Mouse (Mus musculus): Measurements from ENCODE around the gene Bpifb2. TPM values are rescaled to one million over a fixed set of nuclear protein-coding genes. Genes with fewer than 3 reads are reported as not detected.
"Not testable (repeated sequence)": the region's sequence is repeated elsewhere in the genome, so short reads cannot be mapped to it uniquely, and the experiment has no call there.

The Bpifb2 gene
- not detected in 2 replicates for polyA plus RNA-seq (2012; rRNA removed)

DNA sequence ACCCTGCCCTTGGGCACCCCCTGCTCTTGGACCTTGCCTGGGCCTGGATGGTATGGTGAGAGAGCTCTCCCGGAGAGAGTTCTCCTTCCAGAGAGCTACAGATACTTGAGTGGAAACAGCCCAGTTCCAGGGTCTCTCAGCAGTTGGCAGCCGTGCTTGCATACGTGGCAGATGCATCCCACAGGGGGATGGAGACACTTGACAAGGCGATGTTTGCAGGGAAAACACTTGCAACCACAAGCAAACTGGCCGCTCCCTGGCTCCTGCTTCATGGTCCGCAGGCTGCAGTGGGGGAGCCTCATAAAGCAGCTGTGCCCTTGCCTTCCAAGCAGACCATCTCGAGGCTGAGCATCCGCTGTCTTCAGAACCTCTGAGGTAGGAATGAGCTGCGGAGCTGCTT is at the start of gene Bpifb2:
Gene Bpifb2 (plus strand): TSS at position 301 of the 400 bp plus-strand sequence.
- DNase-seq (ENCODE audit: low read depth) = peak; percentile 0
- TF ChIP-seq POLR2A (IDR thresholded peaks at IDR 0.05; ENCODE audit: borderline replicate concordance, extremely low read depth, insufficient read depth, insufficient read length, poor library complexity, severe bottlenecking) = no peak
- TF ChIP-seq CTCF (IDR thresholded peaks at IDR 0.05; ENCODE audit: borderline replicate concordance, extremely low read depth, insufficient read depth, insufficient read length) = no peak

DNA sequence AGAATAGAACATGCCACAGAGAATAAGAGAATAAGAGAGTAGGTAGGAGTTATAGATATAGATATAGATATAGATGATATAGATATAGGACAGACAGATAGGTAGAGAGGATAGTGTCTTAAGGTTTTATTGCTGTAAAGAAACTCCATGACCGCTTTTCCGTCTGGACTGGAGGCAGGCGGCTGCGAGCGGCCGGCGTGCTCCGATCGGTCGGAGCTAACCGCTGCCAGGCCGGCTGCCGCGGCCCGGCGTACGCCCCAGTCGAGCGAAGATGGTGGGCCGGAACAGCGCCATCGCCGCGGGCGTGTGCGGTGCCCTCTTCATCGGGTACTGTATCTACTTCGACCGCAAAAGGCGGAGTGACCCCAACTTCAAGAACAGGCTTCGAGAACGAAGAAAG is 48.9 kb upstream of the Bpifb2 start:
- not testable (repeated sequence) for DNase-seq (ENCODE audit: low read depth)

DNA sequence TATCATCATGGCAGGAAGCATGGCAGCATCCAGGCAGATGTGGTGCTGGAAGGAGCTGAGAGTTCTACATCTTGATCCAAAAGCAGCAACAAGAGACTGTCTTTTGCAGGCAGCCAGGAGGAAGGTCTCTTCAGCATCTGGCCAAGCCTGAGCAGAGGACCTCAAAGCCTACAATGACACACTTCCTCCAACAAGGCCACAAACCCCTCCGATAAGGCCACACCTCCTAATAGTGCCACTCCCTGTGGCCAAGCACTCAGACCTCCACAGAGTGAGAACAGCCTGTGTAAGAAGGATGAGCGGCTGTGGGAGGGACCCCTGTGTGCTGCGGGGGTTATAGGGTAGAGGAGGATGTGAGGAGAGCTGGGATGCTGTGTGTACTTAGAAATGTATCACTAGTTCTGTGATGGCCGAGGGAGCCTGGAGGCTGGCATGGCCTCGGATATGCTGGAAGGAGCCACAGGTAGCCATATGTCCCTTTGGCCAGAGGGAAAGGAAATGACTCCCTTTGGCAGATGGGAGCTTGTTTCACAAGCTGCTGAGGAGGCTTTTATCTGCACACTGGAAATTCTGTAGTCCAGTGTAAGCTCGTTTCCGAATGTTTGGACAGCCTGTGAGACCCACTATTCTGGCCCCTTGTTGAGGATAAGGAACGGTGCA is 47.5 kb upstream of the Bpifb2 start:
- no peak for TF ChIP-seq CTCF (IDR thresholded peaks at IDR 0.05; ENCODE audit: borderline replicate concordance, extremely low read depth, insufficient read depth, insufficient read length)
- TF ChIP-seq POLR2A (IDR thresholded peaks at IDR 0.05; ENCODE audit: borderline replicate concordance, extremely low read depth, insufficient read depth, insufficient read length, poor library complexity, severe bottlenecking) = no peak
- no peak for DNase-seq (ENCODE audit: low read depth)

DNA sequence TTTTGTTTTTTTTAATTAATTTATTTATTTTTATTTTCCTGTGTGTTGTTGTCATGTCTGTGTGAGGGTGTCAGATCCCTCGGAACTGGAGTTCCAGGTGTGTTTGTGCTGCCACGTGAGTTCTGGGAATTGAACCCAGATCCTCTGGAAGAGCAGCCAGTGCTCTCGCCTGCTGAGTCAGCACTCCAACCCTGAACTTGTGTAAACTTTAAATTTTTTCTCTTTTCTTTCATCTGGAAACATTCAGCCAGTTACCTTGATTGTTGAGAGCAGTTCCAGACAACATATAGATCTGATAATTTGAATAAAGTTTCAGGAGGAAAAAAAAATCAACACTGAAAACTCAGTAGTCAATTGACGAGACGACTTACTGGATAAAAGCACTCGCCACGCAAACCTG is 46.1 kb upstream of the Bpifb2 start:
- DNase-seq (ENCODE audit: low read depth) = no peak
- TF ChIP-seq POLR2A (IDR thresholded peaks at IDR 0.05; ENCODE audit: borderline replicate concordance, extremely low read depth, insufficient read depth, insufficient read length, poor library complexity, severe bottlenecking) (no peak), CTCF (IDR thresholded peaks at IDR 0.05; ENCODE audit: borderline replicate concordance, extremely low read depth, insufficient read depth, insufficient read length) (no peak)

DNA sequence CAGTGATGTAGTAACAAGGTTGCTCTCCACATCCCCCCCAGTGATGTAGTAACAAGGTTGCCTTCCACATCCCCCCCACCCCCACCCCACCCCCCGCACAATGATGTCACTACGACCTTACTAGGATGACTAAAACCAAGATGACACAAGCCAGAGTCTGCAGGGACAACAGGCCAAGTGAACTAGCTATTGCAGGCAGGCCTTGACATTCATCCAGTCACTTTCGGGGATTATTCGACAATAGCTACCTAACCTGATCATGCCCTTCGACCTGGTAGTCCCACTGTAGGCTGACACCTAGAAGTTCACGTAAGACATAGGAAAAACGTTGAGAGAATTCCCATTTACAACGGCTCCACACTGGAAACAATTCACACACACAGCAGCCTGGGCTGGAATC is 41.6 kb upstream of the Bpifb2 start:
- no peak for TF ChIP-seq CTCF (IDR thresholded peaks at IDR 0.05; ENCODE audit: borderline replicate concordance, extremely low read depth, insufficient read depth, insufficient read length)
- TF ChIP-seq POLR2A (IDR thresholded peaks at IDR 0.05; ENCODE audit: borderline replicate concordance, extremely low read depth, insufficient read depth, insufficient read length, poor library complexity, severe bottlenecking) = no peak

DNA sequence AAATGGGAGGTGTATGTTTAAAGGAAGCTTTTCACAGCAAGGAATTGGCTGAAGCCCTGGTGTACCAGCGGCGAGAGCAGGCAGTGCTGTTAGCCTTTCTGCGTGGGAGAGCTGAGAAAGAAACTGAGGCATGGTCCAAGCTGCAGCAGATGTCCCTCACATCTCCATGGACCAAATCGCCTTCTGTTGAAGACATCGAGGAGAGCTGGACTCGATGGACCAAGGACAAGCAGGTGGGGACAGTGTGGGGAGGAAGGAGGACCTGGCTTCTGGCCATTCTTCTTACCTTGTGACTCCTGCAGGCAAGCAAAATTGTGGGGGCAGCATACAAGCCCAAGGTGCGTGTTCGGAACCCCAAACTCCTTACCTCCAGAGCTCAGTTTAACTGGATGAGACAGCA is 32.0 kb upstream of the Bpifb2 start:
- DNase-seq (ENCODE audit: low read depth) = no peak
- TF ChIP-seq POLR2A (IDR thresholded peaks at IDR 0.05; ENCODE audit: borderline replicate concordance, extremely low read depth, insufficient read depth, insufficient read length, poor library complexity, severe bottlenecking) (no peak), CTCF (IDR thresholded peaks at IDR 0.05; ENCODE audit: borderline replicate concordance, extremely low read depth, insufficient read depth, insufficient read length) (no peak)

More for the DNA sequence above, 41.6 kb upstream of the Bpifb2 start:
- DNase-seq (ENCODE audit: low read depth) = no peak

DNA sequence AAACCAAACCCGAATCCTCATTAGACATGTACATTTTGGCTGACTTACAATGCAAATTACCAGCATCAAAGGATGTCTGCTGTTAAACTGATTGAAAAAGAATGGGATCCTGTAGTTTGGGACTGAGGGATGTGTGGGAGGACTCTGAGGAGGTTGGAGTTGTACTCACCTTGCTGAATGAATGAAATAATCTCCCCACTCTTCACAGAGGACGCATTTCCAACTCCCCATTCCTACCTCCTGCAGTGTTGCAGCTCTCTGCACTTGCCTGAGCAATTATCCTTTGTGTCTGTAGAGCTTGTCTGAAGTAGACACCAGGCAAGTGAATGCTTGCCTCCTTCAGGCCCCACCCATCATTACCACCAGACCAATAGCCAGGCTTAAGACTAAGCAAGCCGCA is 26.5 kb upstream of the Bpifb2 start:
- no peak for DNase-seq (ENCODE audit: low read depth)
- TF ChIP-seq POLR2A (IDR thresholded peaks at IDR 0.05; ENCODE audit: borderline replicate concordance, extremely low read depth, insufficient read depth, insufficient read length, poor library complexity, severe bottlenecking) (no peak), CTCF (IDR thresholded peaks at IDR 0.05; ENCODE audit: borderline replicate concordance, extremely low read depth, insufficient read depth, insufficient read length) (no peak)

DNA sequence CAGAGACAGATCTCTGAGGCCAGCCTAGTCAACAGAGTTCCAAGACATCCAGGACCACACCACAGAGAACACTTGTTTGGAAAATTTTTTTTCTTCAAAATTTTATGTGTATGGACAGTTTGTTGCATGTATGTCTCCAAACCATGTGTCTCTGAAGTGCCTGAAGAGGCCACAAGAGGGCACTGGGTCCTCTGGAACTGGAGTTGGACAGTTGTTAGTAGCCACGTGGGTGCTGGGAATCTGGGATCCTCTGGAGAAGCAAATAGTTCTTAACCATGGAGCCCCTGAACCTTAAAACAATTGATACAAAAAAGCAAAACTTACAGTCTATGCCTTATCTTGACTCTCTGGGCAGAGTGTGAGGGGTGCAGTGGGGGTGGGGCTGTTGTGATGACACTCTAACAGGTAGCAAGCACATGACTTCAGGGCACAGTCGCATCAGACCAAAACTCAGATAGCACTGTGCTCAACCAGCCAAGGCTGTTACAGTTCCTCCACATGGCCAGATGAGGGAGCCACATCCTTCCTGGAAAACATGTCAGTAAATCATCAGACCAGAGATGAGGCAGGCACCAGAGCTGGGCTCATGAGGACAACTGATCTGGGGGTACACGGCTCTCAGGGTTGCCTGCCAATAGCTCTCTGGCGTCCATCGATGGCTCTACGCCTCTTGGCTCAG is 24.4 kb upstream of the Bpifb2 start:
- peak; percentile 11 for DNase-seq (ENCODE audit: low read depth)
- TF ChIP-seq POLR2A (IDR thresholded peaks at IDR 0.05; ENCODE audit: borderline replicate concordance, extremely low read depth, insufficient read depth, insufficient read length, poor library complexity, severe bottlenecking) = no peak
- TF ChIP-seq CTCF (IDR thresholded peaks at IDR 0.05; ENCODE audit: borderline replicate concordance, extremely low read depth, insufficient read depth, insufficient read length) = peak; percentile 41; the same call in 1 of the 2 replicates

DNA sequence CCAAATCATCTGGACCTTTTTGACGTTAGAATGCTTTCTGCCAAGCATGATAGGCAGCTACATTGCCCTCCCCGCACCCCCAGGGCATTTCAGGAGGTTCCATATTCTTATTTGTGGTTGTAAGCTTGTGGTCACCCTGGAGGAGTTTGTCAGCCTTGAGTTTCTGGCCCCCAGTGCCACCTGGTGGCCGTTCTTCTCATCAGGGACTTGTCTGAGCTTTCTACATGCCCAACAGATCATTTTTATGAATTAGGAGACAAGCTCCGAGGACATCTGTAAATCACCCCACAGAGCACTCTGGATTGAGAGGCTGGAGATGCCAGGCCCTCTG is 23.9 kb upstream of the Bpifb2 start:
- DNase-seq (ENCODE audit: low read depth) = peak; percentile 70
- TF ChIP-seq POLR2A (IDR thresholded peaks at IDR 0.05; ENCODE audit: borderline replicate concordance, extremely low read depth, insufficient read depth, insufficient read length, poor library complexity, severe bottlenecking) = no peak
- TF ChIP-seq CTCF (IDR thresholded peaks at IDR 0.05; ENCODE audit: borderline replicate concordance, extremely low read depth, insufficient read depth, insufficient read length) = peak; percentile 63

DNA sequence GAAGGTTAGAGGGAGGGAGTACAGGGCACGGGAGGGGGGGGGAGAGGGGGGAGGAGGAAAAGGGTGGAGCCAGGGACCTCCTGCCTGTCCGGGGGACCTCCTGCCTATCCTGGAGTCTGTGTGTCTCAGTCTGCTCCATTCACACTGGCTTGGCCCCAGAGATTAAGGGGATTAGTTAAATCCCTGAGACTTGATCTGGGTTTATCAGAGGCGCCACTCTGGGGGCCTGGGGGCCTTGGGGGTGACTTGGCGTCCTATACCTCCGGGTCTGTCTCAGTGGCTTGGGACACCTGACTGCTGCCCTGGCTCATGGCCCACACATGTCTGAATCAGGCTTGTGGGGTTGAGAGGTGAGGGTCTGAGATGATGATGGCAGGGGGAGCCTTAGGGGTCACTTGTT is 21.3 kb upstream of the Bpifb2 start:
- no peak for TF ChIP-seq CTCF (IDR thresholded peaks at IDR 0.05; ENCODE audit: borderline replicate concordance, extremely low read depth, insufficient read depth, insufficient read length)
- TF ChIP-seq POLR2A (IDR thresholded peaks at IDR 0.05; ENCODE audit: borderline replicate concordance, extremely low read depth, insufficient read depth, insufficient read length, poor library complexity, severe bottlenecking) = no peak
- peak; percentile 14 for DNase-seq (ENCODE audit: low read depth)

DNA sequence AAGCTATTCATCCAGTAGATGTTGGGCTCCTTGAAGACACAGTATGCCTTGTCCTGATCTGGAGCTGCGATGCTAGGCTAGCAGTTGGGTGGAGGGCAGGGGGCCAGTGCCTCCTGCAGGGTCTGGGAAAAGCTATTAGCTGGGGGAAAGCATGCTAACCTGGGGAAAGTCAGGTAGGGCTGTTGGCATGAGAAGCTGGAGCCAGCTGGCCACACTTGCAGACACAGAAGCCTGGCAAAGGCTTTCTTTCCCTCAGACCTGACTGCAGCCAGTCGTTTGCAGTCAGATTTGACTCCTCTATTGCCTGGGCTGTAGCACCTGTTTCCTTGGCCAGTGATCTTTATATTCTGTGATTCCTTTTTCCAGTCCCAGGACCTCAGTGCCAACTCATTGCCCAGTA is 15.3 kb upstream of the Bpifb2 start:
- DNase-seq (ENCODE audit: low read depth) = no peak
- TF ChIP-seq CTCF (IDR thresholded peaks at IDR 0.05; ENCODE audit: borderline replicate concordance, extremely low read depth, insufficient read depth, insufficient read length) (no peak), POLR2A (IDR thresholded peaks at IDR 0.05; ENCODE audit: borderline replicate concordance, extremely low read depth, insufficient read depth, insufficient read length, poor library complexity, severe bottlenecking) (no peak)

DNA sequence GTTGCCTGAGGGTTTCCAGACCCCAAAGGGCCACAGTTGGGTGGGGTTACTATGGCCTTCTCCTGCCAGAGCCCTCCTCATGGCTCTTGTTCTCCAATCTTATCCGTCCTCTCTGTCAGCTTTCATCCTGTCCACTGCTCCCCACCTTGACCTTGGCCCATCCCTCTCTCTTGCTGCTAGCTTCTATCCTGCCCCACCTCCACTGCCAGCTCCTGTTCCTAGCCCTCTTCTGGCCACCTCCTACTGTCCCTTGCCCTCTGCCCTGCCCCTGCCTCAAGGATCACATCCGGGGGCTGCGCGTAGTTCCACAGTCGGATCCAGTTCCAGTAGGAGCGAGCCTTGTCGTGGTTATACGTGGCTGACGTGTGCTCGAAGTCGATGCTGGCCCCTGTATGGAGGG is 14.5 kb upstream of the Bpifb2 start:
- no peak for DNase-seq (ENCODE audit: low read depth)
- TF ChIP-seq POLR2A (IDR thresholded peaks at IDR 0.05; ENCODE audit: borderline replicate concordance, extremely low read depth, insufficient read depth, insufficient read length, poor library complexity, severe bottlenecking) (no peak), CTCF (IDR thresholded peaks at IDR 0.05; ENCODE audit: borderline replicate concordance, extremely low read depth, insufficient read depth, insufficient read length) (no peak)
